Mouse (Mus musculus): ENCODE results near the gene Clcn3.
"Not testable (repeated sequence)": the region's sequence is repeated elsewhere in the genome, so short reads cannot be mapped to it uniquely, and the experiment has no call there.

Clcn3 gene

DNA sequence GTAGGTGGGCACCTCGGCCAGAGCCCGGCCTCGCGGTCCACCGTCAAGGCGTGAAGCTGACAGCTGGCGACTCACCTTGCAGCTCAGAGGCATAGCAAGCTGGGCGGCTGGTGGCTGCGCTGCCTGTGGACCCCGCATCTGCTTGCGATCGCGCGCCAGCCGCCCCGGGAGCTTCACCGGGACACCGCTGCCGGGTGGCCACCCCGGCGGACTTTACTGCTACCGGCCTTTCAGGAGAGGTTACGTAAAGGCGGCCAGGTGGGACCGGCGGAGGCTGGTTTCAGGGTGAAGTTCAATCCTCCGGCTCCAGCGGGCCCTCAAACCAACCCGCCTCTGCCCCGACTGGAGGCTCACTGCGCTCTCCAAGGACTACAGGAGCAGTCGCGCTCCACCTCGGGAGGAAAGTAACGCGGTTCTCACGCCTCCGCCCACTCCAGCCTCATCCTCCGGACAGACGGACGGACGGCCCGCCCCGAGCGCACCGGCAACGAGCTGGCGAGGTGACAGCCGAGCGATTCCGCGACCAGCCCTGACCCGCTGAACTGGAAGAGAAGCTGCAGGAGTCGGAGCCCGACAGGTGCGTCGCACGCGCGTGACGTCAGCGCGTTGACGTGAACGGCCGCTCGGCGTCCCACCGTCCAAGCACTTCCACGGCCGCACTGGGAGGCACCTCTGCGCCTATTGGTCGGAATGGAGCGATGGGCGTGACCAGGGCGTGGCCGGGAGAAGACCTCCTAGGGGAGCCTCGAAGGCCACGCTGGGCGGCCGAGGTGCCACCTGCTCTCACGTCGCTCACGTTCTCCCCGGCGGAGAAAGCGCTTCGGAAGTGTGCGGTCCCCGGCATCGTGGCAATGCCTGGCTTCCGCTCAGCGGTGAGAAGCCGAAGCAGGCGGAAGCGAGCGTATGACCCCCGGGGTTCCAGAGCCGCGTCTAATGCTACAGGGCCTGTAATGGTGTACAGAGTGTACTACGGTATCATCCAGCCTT is at the start of gene Clcn3:
Gene Clcn3, minus strand, starts transcription at position 600 of the 987 bp plus-strand sequence.
- DNase-seq, result peak; percentile 98

GRCm38 (mm10) chr8:60996468-60996867 is 13.4 kb upstream of the Clcn3 start:
- DNase-seq, result no peak

DNA sequence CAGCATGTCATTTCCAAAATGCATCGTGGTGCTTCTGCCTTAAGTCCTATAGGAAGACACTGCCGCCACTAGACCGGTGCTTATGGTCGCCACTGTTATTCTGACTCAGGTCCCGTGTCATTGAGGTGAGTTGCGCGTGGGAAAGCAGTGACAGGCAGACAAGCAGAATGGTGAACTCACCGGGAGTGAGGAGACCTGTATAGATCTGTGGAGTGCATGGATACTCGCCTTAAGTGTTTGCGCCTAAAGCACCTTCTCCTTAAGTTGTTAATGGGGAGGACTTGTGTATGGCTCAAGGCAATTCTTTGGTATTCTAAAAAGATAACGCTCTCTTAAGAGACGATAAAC is 10.5 kb upstream of the Clcn3 start:
- no peak for DNase-seq

DNA sequence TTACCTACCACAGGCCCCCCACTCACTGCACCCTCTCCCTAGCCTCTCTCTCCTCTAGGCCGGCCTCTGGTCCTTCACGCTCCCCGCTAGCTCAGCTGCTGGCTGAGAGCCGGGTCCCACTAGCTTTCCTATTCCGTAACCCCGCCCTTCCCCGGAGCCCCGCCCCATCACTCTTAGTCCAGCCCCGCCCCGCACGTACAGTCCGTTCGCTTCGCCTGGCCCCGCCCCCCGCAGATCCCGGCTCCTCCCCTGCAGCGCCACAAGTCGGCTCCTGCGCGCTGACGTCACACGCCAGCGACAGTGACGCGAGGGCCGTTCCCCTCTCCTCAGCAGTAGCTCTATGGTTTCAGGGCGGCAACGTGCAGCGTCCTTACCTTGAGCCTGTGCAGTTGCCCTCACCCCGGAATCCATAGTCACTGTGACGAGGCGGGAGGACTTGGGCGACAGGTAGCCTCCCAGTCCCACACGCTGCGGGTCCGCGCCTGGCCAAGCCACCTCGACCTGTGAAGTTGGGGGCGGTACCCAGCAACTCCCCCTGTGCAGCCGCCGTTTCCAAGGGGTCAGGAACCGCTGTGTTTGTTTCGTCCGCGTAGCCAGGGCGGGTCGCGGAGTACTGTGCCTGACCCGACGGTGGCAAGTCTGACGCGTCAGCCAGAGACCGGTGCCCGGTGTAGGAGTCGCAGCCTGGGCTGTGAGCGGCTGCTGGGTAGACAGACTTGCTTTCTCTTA is 10.0 kb upstream of the Clcn3 start, which contains the start of gene Nek1:
Gene Nek1, plus strand, starts transcription at position 286 of the 729 bp plus-strand sequence.
- DNase-seq, result peak; percentile 98

DNA sequence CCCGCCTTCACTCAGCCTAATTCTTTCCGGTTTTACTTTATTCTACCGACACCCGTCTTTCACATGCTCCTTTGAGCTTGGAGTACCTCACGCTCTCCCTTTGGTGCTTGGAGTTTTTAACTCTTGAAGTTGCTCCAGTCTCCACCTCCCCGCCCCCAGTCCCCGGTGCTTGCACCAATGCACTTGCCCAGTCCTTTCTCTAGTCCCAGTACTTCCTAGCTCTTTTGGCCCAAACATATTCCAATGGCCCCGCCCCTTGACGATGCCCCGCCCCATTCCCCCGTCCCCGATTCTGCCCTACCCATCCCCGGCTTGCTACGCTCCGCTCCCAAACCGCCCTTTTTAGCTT is 9.4 kb upstream of the Clcn3 start:
- no peak for DNase-seq

DNA sequence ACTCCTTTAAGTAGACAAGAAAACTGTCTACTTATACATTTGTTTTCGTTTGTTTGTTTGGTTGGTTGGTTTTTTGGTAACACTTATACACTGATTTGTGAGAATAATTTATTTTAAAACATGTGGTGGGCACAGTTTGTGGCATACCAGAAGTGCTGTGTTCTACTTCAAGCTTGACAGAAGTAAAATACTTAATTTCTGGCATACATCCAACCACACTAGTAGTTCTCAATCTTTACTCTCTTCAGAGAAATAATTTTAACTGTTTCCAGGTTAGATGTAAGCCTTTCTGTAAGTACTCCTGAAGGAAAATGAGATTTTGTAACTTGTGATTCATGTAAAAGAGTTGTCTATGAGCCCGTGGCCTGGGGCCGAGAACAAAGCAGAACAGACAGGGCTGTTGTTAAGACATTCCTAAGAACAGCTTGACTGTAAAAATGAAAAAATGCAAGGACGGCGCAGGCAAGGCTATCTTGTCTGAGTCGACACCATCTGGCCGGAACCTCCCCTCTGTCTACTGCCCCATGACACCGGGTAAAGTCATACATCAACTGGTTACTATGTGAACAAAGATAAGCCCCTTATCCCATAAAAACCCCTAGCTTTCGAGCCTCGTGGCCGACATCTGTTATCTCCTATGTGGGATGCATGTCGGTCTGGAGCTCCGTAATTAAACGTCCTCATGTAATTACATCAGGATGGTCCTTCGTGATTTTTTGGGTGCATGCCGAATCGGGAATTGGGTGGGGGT is 1.3 kb upstream of the Clcn3 start:
- not testable (repeated sequence) for DNase-seq

- peak; percentile 69 for DNase-seq
These were observed 584 bp upstream of the Clcn3 start for GRCm38 (mm10) chr8:60983688-60984079.

DNA sequence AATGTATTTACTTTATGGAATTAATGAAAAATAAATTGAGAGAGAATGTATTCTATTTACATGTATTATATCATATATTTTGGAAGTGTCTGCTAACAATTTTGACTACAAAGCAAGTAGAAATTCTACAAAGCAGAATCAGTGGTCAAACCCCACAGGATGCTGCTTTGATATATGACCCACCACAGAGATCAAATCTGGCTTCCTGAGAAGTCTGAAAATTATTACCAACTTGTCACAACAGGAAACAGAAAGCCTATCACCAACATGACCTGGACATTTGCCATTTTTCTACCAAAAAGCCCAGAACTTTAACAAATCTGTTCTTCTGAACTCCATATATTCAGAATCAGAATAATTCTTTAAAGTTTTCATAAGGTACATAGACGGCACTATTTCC is 1.7 kb downstream of the Clcn3 start:
- no peak for DNase-seq

- DNase-seq, result no peak
These were observed 4.6 kb downstream of the Clcn3 start for GRCm38 (mm10) chr8:60978496-60978895.

DNA sequence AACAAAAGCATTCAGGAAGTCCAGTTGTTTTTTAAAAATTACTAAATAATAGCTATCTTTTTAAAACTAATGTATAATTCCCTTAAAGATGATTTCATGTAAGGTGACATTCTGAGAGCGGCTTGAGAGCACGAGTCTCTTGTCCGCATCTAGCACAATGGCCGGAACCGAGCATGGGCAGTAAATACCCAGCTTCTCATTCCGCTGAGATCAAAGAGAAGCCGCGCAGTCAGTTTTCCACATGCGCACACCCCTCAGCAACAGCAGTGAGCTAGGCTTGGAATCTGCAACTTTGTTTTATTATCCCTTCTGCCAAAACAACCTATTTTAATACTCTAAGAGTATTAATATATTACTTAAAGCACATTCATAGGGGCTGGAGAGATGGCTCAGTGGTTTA is 6.3 kb downstream of the Clcn3 start:
- no peak for DNase-seq

- DNase-seq, result no peak
These were observed 8.3 kb downstream of the Clcn3 start for GRCm38 (mm10) chr8:60974837-60975236.

DNA sequence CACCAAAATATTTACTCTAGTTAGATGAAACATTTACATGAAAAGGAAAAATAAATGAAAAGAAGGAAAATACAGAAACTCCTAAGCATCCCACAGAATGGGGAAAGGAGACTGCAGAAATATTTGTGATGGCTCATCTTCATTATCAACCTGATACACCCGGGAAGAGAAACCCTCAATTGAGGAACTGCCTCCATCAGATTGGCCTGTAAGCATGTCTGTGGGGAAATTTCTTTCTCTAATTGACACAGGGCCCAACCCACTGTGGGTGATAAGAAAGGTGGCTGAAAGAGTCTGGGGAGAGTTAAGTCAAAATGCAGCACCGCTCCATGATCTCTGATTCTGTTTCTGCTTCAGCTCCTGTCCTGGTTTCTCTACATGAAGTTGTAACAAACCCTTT is 9.7 kb downstream of the Clcn3 start:
- no peak for DNase-seq

GRCm38 (mm10) chr8:60971808-60972207 is 11.3 kb downstream of the Clcn3 start:
- peak; percentile 30 for DNase-seq

- no peak for DNase-seq
These were observed 14.0 kb downstream of the Clcn3 start for GRCm38 (mm10) chr8:60969091-60969490.

DNA sequence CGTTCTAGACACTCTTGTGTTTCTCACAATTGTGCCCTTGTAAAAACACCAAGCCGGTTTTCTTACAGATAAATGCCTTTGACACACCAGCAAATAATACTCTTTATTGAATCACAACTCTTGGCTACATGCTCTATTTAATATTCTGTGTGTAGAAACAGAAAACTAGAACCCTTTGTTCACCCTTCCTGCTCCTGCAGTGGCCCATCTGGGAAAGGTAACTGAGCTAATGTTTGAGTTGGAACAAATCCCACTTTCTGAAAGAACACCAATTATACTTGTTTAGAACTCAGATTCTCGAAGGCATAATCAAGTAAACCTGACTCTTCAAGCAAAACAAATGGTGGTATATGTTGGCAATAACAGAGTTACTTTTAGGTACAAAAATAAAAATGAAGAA is 17.4 kb downstream of the Clcn3 start:
- DNase-seq, result no peak

DNA sequence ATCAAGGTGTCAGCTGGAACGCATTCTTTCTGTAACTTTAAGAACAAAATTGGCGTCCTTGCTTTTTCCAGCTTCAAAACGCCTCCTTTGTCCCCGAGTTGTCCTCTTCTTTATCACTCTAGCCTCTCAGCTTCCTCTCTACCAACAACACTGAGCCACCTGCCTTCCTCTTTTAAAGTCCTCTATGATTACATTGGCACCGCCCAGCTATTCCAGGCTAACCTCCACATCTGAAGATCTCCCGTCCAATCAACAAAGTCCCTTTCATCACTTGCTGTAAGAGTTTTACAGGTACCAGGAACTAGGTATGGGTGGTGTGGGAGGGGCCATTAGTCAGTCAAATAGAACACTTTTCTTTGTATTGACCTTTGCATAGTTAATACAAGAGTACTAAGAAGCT is 17.8 kb downstream of the Clcn3 start:
- no peak for DNase-seq

- no peak for DNase-seq
These were observed 18.6 kb downstream of the Clcn3 start for GRCm38 (mm10) chr8:60964518-60964917.

DNA sequence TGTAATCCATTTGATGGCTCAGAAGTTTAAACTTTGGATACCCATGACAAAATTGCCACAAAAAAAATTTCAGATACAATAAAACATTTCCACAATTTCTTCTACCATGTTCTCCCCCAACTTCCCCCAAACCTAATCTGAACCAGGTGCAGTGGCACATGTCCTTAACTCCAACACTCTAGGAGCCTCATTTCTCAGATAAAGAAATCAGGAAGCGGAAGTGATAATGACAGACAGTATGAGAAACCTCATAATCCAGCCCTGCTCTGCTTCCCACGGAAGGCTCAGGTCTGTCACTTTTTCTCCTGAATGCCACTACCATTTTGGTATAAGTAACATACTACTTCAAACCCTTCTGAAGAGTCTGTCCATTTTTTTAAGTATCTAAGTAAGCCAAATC is 19.2 kb downstream of the Clcn3 start:
- peak; percentile 25 for DNase-seq

DNA sequence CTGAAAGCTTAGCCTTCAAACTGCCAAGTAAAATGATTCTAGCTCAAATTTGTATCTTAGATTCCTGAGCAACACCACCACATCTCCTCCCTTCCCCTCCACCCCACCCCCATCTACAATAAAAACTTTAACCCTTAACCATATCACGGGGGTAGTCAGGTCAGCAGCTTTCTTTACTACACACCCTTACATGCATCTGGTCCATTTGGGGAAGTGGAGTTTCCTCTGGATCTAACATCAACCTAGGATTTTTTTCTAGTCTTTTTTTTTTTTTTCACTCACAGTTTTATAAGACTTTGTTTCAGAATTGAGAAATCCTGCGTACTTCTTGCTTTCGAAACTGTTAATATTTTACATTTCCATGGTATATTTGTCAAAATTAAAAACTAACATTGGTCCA is 20.3 kb downstream of the Clcn3 start:
- DNase-seq, result no peak

- no peak for DNase-seq
These were observed 26.3 kb downstream of the Clcn3 start for GRCm38 (mm10) chr8:60956847-60957246.

- peak; percentile 94 for DNase-seq
These were observed 28.7 kb downstream of the Clcn3 start for GRCm38 (mm10) chr8:60954281-60955014.

- no peak for DNase-seq
These were observed 30.3 kb downstream of the Clcn3 start for GRCm38 (mm10) chr8:60952803-60953202.

- DNase-seq, result no peak
These were observed 31.3 kb downstream of the Clcn3 start for GRCm38 (mm10) chr8:60951757-60952156.
